Mouse (Mus musculus): ENCODE measurements around the gene Abhd12b. TPM values are rescaled to one million over a fixed set of nuclear protein-coding genes. Genes with fewer than 3 reads are reported as not detected.
"Not testable (repeated sequence)": the region's sequence is repeated elsewhere in the genome, so short reads cannot be mapped to it uniquely, and the experiment has no call there.

The Abhd12b gene
- polyA plus RNA-seq, 1 experiment from 2014 or later, result 0.34 TPM

DNA sequence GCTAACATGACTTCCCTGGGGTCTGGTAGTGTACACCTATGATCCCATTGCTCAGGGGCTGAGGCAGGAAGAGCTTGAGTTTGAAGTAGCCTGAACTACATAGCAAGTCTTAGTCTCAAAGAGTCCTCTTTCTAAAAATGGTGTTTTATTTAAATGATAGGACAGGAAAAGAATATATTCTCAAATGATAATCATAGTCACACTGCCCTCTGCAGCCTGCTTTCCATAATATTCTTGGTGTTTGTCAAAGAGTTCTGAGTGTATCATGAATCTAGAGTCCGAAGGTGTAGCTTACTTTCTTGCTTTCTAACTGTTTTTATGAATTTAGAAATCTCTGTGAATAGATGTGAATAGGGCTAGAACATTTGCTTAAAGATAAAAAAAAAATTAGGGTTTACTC, 16.0 kb downstream of the Abhd12b start:
- WGBS, result 89% methylated on average over 1 of the region's 1 CpGs
- no peak overlapping the region for H3K27ac ChIP-seq
- H3K36me3 ChIP-seq, result no peaks in the 10 kb centered on the region
- H3K4me2 ChIP-seq (replicated peaks), result no peak overlapping the region
- H3K9me3 ChIP-seq, result no peaks in the 10 kb centered on the region
- H3K4me1 ChIP-seq (replicated peaks), result no peaks in the 10 kb centered on the region
- H3K4me3 ChIP-seq (replicated peaks), result no peak overlapping the region
- no peaks in the 10 kb centered on the region for H3K27me3 ChIP-seq
- no peak for ATAC-seq
- H3K9ac ChIP-seq (replicated peaks), result no peak overlapping the region

DNA sequence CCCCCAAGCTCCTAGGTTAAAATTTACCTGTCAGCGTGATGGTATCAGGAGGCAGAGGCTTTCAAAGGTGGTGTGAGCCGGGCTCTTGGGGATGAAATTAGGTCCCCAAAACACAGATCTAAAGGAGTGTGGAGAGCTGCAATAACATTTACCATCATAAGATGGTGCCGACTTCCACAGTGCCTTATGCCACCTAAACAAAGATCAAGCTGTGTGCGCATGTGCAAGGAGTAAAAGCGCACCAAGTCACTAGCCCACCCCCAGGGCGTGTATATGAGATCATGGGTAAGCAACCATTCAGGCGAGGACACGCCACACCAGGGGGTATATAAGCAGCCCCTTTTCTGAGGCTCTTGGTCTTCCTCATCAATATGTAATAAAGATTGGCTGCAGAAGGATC, 29.6 kb downstream of the Abhd12b start:
- H3K4me1 ChIP-seq (replicated peaks); H3K9me3 ChIP-seq; ATAC-seq; H3K27me3 ChIP-seq; H3K9ac ChIP-seq (replicated peaks); H3K36me3 ChIP-seq; H3K4me2 ChIP-seq (replicated peaks); H3K27ac ChIP-seq: not testable (repeated sequence)
- WGBS, result 92% methylated on average over 8 of the region's 8 CpGs
- 0 out of 2 replicates have a peak overlapping the region, but pooled peaks have one; percentile 24 for H3K4me3 ChIP-seq (replicated peaks)

DNA sequence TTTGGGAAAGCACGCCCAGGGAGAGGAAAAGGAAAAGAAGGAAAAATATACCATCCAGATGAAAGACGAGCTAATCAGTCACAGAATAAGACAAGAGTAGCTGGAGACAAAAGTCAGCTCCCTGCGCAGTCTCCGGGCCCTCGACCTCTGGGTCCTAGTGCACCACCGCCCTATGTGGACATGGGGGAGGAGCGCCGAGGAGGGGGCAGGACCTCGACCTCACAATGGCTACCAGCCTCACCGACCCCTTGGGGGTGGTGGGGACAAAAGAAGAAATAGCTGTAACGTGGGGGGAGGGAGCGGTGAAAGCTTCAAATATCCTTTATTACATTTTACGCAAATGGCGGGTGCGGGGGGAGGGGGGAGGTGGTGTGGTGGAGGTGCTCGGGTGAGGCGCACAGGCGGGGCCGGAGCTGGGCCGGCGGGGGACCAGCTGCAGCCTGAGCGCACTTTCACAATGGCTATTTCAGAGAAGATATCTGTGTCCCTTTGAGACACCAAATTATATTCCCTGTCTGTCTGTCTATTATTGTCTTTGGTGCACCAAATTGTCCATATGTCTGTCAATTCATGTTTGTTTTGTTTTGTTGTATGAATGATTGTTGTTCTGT, 30.3 kb downstream of the Abhd12b start:
- Histone ChIP-seq H3K9ac (replicated peaks) (no peak overlapping the region), H3K27me3 (no peaks in the 10 kb centered on the region), H3K36me3 (no peaks in the 10 kb centered on the region), H3K4me1 (replicated peaks) (no peaks in the 10 kb centered on the region), H3K4me2 (replicated peaks) (no peak overlapping the region; the same call in 1 of the 2 replicates), H3K9me3 (0 out of 2 replicates have a peak, but pooled peaks cover 5% of the 10 kb centered on the region), H3K27ac (no peak overlapping the region), H3K4me3 (replicated peaks) (peak overlapping the region; percentile 24)
- ATAC-seq, result peak; percentile 74
- WGBS, result 77% methylated on average over 22 of the region's 22 CpGs

DNA sequence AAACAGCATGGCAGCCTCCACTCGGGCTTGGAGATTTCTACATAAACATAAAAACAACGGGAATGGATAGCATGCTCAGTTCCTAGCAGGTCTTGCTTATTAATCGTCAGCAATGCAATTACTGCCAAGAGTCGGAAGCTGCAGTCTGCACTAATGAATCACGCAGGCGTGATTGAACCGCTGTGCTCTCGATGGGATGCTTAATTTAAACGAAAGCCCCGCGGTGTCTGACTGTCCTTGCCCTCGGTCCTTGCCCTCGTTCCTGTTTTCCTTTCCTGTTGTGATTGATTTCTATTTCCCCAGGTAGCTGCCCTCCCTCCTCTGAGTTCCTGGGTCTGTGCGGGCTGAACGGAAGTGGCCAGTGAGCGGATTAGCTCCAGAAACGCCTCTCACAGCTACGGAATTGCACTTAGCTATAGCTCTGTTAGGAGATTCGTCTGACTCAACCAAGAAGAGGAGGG, 38.4 kb downstream of the Abhd12b start:
- Histone ChIP-seq H3K9ac (replicated peaks) (peak overlapping the region; percentile 41; the same call in 1 of the 2 replicates), H3K4me1 (replicated peaks) (0 out of 2 replicates have a peak, but pooled peaks cover 7% of the 10 kb centered on the region), H3K4me3 (replicated peaks) (peak overlapping the region; percentile 30), H3K9me3 (no peaks in the 10 kb centered on the region), H3K36me3 (no peaks in the 10 kb centered on the region), H3K27ac (peak overlapping the region; percentile 62; the same call in 1 of the 2 replicates), H3K4me2 (replicated peaks) (peak overlapping the region; percentile 50), H3K27me3 (no peaks in the 10 kb centered on the region)
- 20% methylated on average over 19 of the region's 19 CpGs for WGBS
- 0 out of 2 replicates have a peak, but pooled peaks have one; percentile 48 for ATAC-seq

DNA sequence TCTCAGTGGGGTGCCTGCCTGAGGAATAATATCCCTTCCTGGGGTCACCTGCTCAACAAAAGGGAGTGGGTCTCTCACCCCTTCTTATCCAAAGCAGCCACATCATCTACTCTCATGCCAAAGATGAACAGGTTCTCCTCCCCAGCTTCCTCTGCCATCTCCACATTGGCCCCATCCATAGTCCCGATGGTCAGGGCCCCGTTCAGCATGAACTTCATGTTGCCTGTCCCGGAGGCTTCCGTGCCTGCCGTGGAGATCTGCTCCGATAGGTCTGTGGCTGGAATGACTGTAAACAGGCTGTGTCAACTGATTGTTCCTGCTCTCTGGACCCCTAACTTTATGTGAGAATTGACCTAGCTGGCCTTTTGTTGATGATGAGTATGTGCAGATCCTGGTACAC, 41.5 kb downstream of the Abhd12b start:
- H3K9ac ChIP-seq (replicated peaks), result no peak overlapping the region
- H3K4me2 ChIP-seq (replicated peaks), result no peak overlapping the region
- 98% methylated on average over 6 of the region's 6 CpGs for WGBS
- no peaks in the 10 kb centered on the region for H3K27me3 ChIP-seq
- H3K9me3 ChIP-seq, result no peaks in the 10 kb centered on the region
- H3K36me3 ChIP-seq, result no peaks in the 10 kb centered on the region
- H3K4me1 ChIP-seq (replicated peaks), result peaks cover 7% of the 10 kb centered on the region; the same call in 1 of the 2 replicates
- no peak overlapping the region for H3K4me3 ChIP-seq (replicated peaks)
- no peak overlapping the region for H3K27ac ChIP-seq
- no peak for ATAC-seq

DNA sequence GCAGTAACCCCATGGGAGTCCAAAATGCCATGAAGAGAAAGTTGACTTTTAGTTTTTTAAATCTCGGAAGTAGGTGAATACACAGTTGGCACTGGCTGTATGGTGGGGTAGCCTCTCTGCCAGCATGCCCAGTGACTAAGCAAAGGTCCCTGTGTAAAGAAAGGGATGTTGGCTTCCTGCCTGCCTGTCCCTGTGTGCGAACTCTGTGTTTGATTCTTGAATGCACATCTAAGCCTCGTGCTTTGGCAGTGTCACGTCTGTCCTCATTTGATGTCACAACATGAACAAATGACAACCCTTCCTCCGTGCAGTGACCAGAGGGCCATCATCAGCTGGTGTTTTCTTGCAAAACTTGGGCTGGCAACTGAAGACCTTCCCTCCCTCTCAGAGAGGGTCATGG, 42.4 kb downstream of the Abhd12b start:
- WGBS, result 93% methylated on average over 5 of the region's 5 CpGs

DNA sequence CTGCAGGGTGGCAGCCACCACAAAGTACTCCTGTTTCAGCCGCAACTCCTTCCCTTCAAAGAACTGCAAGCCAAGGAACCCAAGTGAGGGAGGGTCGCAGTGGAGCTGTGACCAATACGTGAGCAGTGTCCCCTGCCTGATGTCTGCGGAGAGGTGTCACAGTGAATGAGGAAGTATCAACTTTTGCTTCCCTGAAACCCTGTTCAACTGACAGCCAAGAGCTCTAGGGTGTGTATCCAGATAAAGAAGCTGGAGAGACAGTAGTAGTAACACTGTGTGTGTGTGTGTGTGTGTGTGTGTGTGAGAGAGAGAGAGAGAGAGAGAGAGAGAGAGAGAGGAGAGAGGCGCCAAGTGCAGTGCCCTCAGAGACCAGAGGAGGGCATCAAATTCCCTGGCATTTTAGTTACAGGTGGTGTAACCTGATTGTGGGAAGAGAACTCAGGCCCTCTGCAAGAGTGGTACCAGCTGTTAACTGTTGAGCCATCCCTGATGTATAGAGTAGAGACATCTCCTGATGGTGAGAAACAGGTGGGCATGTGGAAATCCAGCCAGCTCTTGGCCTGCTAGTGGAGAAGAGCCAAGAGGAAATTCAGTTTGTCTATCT, 48.1 kb downstream of the Abhd12b start:
- ATAC-seq, result no peak
- 80% methylated on average over 5 of the region's 5 CpGs for WGBS
- Histone ChIP-seq H3K4me2 (replicated peaks) (no peak overlapping the region), H3K9ac (replicated peaks) (no peak overlapping the region), H3K36me3 (no peaks in the 10 kb centered on the region), H3K4me3 (replicated peaks) (no peak overlapping the region), H3K27me3 (no peaks in the 10 kb centered on the region), H3K27ac (no peak overlapping the region), H3K4me1 (replicated peaks) (no peaks in the 10 kb centered on the region; the same call in 1 of the 2 replicates), H3K9me3 (no peaks in the 10 kb centered on the region)

More for the DNA sequence above, 42.4 kb downstream of the Abhd12b start:
- H3K4me2 ChIP-seq (replicated peaks), result no peak overlapping the region
- H3K9ac ChIP-seq (replicated peaks), result no peak overlapping the region
- peaks cover 7% of the 10 kb centered on the region; the same call in 1 of the 2 replicates for H3K4me1 ChIP-seq (replicated peaks)
- no peak for ATAC-seq
- H3K27ac ChIP-seq, result no peak overlapping the region
- no peaks in the 10 kb centered on the region for H3K36me3 ChIP-seq
- no peaks in the 10 kb centered on the region for H3K27me3 ChIP-seq
- H3K4me3 ChIP-seq (replicated peaks), result no peak overlapping the region
- no peaks in the 10 kb centered on the region for H3K9me3 ChIP-seq

DNA sequence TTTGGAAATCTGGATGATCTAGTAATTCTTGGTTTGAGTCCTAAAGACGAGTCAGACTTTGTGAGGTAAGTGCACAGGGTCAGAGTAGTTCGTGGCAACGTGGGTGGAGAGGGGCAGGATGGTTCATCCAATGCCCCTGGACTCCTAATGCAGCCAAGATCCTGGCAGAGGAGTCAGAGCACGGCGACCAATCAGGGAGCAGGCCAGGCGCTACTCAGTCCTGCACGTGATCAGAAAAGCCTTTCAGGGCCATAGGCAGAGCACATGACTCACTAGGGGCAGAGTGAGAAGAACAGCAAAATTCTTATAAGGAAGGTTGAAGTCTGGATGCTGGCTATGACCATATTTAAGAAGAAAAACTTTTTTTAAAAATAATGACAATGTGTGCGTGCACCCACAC, 50.5 kb downstream of the Abhd12b start:
- Histone ChIP-seq H3K4me2 (replicated peaks) (no peak overlapping the region), H3K9ac (replicated peaks) (no peak overlapping the region), H3K27ac (no peak overlapping the region), H3K4me3 (replicated peaks) (no peak overlapping the region), H3K27me3 (no peaks in the 10 kb centered on the region), H3K36me3 (no peaks in the 10 kb centered on the region), H3K9me3 (no peaks in the 10 kb centered on the region), H3K4me1 (replicated peaks) (no peaks in the 10 kb centered on the region; the same call in 1 of the 2 replicates)
- WGBS, result 77% methylated on average over 8 of the region's 8 CpGs
- ATAC-seq, result no peak

DNA sequence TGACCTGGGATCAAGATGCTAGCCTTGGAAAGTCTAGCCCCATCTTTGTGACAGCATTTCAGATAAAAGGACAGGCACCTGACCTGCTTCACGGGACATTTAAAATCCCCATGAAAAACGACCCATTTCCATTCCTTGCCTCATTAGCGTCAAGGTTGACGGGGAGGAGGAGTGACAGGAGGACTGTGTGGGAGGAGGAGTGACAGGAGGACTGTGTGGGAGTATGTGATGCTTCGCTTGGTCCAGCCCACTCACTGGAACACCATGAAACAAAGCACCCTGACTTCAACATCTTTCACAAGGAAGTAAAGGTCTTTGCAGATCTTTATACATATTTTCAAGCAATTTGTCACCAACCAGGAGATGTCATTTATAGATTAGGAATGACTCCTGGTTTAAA, 54.3 kb downstream of the Abhd12b start:
- Histone ChIP-seq H3K4me3 (replicated peaks) (no peak overlapping the region), H3K36me3 (no peaks in the 10 kb centered on the region), H3K4me2 (replicated peaks) (no peak overlapping the region), H3K27me3 (no peaks in the 10 kb centered on the region), H3K27ac (no peak overlapping the region), H3K9me3 (no peaks in the 10 kb centered on the region), H3K4me1 (replicated peaks) (no peaks in the 10 kb centered on the region), H3K9ac (replicated peaks) (no peak overlapping the region)
- 68% methylated on average over 5 of the region's 5 CpGs for WGBS
- no peak for ATAC-seq

DNA sequence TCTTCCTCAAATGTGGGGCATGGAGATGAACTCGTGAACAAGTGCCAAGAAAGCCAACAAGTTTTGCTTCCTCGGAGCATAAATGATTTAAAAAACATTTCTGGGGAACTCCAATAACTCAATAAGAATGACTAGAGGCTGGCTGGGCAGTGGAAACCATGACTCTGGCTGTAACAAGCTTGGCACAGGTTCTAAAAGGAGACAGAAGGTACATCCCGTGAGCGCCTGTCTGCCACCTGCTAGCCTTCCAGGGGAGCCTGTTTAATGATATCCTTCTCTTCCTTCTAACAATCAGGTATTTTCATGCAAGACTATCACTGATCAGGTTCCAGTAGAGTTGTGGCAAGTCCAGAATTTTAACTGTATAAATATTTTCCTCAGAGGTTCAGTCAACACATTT, 58.6 kb downstream of the Abhd12b start:
- 76% methylated on average over 4 of the region's 4 CpGs for WGBS
- no peak for ATAC-seq
- no peaks in the 10 kb centered on the region for H3K27me3 ChIP-seq
- no peaks in the 10 kb centered on the region for H3K9me3 ChIP-seq
- peaks cover 6% of the 10 kb centered on the region for H3K4me1 ChIP-seq (replicated peaks)
- H3K9ac ChIP-seq (replicated peaks), result no peak overlapping the region
- H3K4me3 ChIP-seq (replicated peaks), result no peak overlapping the region
- no peaks in the 10 kb centered on the region for H3K36me3 ChIP-seq
- H3K4me2 ChIP-seq (replicated peaks), result no peak overlapping the region
- no peak overlapping the region for H3K27ac ChIP-seq

DNA sequence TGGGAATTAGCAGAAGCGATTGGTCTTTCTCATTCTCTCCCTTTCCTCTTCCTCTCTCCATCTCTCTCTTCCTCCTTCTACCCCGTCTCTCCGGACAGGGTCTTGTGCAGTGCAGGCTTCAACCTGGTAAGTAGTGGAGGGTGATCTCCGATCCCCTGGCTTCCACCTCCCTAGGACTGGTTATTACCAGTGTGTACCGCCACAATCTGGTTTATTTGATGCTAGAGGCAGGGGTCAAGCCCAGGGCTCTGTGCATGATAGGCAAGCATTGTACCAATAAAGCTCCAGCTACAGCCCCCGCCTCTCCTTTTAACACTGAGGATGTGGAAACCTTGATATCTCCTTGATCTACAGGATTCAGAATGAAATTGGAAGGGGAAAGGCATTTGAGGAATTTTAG, 59.7 kb downstream of the Abhd12b start:
- no peaks in the 10 kb centered on the region for H3K9me3 ChIP-seq
- H3K4me1 ChIP-seq (replicated peaks), result peaks cover 6% of the 10 kb centered on the region
- H3K9ac ChIP-seq (replicated peaks), result no peak overlapping the region
- H3K4me2 ChIP-seq (replicated peaks), result no peak overlapping the region
- H3K4me3 ChIP-seq (replicated peaks), result no peak overlapping the region
- H3K27me3 ChIP-seq, result no peaks in the 10 kb centered on the region
- no peaks in the 10 kb centered on the region for H3K36me3 ChIP-seq
- no peak for ATAC-seq
- H3K27ac ChIP-seq, result no peak overlapping the region
- 88% methylated on average over 6 of the region's 6 CpGs for WGBS

DNA sequence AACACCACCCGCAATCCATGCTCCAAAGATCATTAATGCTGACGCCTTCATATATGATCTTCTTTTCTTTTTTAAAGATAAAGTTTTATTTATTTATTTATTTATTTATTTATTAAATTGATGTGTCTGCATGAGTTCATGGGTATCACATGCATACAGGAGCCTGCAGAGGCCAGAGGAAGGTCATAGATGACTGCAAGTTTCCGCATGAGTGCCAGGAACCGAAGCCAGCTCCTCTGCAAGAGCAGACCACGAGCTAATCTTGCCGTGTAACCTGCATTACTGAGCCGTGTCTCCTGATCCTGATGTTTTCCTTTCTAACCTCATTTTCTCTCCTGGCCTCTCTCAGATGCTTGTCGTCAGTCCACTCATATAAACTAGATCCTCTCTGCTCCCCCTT, 60.3 kb downstream of the Abhd12b start:
- Histone ChIP-seq H3K9me3 (no peaks in the 10 kb centered on the region), H3K36me3 (no peaks in the 10 kb centered on the region), H3K4me3 (replicated peaks) (no peak overlapping the region), H3K4me1 (replicated peaks) (peaks cover 6% of the 10 kb centered on the region), H3K9ac (replicated peaks) (no peak overlapping the region), H3K27me3 (no peaks in the 10 kb centered on the region), H3K27ac (no peak overlapping the region), H3K4me2 (replicated peaks) (no peak overlapping the region)
- ATAC-seq, result no peak
- WGBS, result 86% methylated on average over 8 of the region's 8 CpGs
